Mouse (Mus musculus) megakaryocyte, adult 5-6 weeks (primary cell): ENCODE measurements at regions not wholly inside any gene's neighbourhood (a gene's known extent, or its start where the extent isn't known, plus 50 kb on each side); places are given as distances from the start of the nearest gene placed in this dataset.

Experiments used
- ATAC-seq: 2 replicates; pipeline ENCODE4 v1.8.0; 2016; ENCODE audit warnings: mild to moderate bottlenecking, inconsistent platforms; ENCODE audit not compliant: poor library complexity, severe bottlenecking

DNA sequence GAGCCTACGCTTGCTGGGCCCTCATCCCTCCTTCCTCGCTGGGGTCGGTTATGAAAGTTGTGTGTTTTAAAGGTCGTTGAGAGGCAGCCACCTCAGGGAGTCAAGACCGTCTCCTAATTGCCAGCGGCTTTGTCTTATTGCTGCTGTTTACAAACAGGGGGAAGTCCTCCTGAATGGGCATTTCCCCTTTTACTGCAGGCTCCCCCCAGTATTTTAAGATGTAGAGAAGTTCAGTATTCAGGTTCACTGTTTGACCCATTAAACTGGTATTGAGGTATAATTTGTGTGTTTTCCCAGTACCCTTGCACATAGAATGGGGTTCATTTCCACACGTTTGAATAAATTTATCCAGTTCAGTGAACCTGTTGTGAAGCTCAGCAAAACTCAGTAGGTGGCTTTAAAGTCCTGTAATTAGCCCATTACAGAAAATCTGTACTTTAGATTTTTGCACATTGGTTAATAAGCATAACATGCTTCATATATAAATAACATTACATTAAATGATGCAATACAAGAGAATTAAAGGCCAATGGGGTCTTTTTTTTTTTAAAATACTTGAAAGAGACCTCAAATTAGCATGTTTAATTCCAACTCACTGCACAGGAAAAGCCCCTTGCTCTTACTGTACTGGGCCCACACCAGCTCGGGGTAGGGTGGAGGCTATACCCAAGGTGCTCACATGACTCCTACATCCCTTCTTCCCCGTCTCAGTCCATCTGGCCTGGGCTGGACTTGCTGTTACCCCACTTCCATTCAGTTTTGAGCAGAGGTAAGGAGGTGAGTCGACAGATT is 63.7 kb downstream of the Nkx2-1 start:
- ATAC-seq, result no peak

- ATAC-seq, result no peak
Measured at GRCm38 (mm10) chr12:56470932-56471500, 65.7 kb downstream of the Nkx2-1 start.

DNA sequence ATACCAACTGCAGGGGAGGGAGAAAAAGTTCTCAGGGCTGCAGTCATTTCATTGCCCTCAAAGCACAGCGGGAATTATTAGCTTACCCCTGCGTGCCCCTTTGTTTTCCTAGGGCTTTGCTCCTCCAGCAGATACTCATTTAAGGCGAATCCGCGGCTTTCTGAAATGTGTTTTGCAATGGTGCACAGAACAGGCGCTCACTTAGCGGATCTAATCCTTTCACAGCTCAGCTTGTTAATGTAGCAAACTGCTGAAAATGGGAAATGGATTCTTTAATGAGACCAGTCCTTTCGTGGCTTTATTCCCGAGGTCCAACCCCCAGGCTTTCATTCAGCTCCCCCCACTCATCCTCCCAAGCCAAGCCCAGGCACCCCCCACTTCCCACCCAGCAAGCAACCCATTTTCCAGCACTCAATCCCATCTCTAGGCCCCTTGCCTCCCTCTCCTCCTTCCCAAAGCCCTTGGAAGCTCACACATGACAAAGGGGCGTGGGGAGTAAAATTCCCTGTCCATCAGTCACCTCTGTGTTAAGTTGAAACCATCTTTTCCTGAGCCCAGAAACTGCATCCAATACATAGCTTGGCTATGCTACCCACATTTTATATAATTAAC is 77.1 kb downstream of the Nkx2-1 start:
- ATAC-seq, result no peak

- ATAC-seq, result no peak
Measured at GRCm38 (mm10) chr12:56458665-56459507, 77.8 kb downstream of the Nkx2-1 start.

- no peak for ATAC-seq
Measured at GRCm38 (mm10) chr12:56457951-56458350, 78.8 kb downstream of the Nkx2-1 start.

DNA sequence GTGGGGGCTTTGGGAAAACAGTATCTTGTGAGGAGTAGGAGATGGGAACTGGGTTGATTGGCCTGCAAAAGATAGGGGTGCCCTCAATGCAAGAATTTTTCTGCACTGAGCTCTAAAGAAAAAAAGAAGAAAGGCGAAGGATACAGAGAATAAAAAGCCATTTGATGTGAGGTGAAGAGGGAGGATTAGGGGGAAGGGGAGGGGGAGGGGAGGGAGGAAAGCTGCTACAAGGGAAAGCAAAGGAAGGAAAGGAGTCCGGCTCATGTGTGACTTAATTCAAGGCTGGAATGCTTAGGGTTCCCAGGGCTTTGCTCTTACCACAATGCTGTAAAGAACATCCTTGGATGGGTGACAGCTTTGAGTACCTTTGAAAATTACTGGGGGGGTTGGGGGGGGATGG is 79.4 kb downstream of the Nkx2-1 start:
- no peak for ATAC-seq

DNA sequence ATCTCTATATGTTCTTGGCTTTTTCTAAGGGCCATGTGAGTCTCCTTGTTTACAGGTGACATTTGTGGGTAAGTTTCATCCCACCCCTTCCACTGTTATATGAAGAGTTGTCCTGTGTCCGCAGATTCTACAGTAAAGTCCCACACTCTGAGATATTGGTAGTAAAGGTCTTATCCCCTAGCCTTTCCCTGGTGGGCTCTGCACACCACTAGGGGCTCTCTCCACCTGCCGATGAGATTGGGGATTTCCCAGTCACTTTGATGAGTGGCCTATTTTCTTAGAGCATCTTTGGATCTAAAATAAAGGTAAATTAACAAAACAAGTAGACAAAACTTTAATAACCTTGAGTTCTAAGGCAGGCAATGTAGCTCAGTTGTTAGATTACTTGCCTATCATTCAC is 86.4 kb downstream of the Nkx2-1 start:
- no peak for ATAC-seq

DNA sequence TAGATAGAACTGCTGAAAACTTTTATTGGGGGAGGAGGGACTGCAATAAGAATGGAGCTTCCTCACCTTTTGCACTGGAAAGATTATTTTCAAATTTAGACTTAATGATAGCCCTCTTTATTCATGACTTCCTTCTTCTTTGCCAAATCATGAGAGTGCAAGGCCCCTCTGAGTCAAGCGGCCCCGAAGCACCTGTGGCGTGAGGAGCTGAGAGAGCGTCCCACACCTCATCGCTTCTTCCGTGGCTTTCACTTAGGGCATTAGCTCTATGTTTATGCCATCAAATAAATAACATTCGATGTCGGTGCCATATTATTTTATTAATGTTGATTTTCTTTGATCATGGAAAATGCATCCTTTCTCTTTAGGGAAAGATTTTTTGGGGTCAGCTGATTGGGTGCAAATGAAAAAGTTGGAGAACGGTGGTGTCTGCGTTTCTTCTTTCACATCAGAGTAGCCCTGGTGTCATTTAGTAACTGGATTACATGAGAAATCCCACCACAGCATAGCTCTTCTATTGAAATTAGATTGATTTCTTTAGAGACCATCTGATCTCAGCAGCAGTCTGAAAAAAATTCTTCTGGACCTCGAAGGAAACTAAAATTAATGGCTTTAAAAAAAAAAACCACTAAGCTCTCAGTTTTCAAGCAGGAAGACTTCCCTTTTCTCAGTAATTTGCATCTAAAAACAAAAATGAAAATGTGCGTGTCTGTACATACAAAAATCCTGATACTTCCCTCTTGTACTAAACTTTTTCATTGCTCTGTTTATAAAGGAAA is 87.7 kb downstream of the Nkx2-1 start:
- ATAC-seq, result no peak

DNA sequence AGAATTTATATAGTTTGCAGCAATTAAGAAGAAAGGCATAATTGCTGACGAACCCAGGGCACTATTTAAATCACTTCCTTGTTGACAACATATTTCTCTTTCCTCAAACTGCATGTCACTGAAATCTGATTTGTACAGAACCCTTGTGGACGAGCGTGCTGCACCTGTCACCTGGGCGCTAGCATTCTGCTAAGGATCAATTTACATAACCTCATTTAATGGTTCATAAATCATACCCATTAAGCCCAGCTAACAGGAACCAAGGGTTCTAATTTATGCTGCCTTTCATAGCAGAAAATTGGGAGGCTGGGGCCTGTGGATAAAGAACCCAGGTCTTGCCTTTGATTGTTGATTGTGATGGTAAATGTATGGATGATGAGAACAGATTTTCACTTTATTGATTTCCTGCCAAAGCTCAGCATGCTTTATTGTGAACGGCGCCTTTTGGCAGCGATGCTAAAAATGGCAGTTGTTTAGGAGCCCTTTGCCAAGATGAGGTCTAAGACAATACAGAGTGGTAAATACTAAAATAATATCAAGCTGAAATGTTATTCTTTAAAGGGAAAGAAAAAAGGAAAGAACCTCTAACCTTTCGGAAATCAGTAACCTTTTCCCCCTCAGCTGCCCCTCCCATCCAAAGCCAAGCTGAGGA is 95.4 kb downstream of the Nkx2-1 start:
- no peak for ATAC-seq

DNA sequence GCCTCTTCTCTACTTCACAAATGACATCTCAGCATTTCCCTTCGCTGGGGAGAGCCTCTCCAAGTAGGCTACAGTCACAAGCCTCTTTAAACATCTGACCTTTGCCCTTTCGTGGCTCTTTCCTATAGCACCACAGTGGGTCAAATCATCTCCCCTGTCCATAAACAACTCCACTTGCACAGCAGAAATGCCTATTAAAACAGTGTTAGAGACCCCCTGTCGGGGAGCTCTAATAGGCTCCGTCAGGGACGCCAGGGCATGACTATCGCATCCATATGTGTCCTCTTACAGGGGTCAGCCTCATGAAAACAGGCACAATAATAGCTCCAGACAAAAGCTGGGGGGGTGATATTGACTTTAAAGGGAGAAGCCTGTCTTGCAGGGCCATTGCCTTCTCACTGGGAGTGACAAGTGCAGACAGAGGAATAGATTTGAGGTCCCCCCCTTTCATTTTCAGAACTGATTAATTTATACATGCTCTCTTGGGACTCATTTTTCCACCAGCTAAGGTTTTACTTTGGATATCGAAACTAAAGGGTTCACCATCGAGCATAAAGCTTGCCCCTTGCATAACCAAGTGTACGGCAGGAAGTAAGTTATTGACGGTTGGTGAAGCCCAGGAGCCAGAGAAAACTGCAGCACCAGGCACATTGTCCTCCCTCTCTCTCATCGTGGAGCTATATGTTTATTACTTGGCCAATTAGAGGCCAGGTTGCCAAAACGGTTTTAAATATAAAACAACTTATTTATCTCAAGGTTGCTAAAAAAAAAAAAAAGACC is 94.6 kb upstream of the Mbip start:
- ATAC-seq, result no peak

DNA sequence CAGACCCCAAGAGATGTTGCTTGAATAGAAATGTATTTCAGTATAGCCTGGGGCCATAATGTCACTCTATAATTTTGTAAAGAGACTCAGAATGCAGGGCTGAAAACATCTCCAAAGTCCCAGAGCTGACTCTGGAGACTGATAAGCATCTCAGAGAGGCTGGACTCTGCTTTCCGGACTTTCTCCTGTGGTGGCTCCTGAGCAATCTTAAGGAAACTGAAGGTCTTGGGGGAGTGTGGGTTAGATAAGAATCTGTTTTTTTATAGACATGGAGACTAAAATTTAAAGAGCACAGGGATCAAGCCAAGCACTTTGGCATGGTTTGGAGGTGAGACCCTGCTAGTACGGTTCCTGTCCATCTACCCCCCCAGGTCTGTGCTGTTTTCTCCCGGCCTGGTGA is 92.7 kb upstream of the Mbip start:
- no peak for ATAC-seq

- no peak for ATAC-seq
Measured at GRCm38 (mm10) chr12:56437975-56438374, 92.3 kb upstream of the Mbip start.

GRCm38 (mm10) chr12:56426681-56427246 is 81.1 kb upstream of the Mbip start:
- no peak for ATAC-seq

DNA sequence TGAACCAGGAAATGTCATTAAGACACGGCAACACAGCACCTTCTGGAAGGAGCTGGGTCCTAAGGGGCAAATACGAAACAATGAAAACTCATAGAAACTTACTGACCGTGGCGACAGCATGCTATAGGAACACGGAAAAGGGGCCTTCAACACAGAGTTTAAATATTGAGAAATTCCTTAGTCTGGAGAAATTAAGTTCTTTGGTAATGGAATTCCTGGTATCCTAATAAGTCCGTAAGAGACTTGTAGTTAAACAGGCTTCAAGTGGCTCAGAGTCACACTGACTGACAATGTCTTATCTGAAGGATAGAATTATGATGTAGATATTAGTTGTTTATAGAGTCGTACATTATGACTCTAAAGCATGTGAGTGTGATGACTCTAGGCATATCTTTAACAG is 70.4 kb upstream of the Mbip start:
- ATAC-seq, result no peak

DNA sequence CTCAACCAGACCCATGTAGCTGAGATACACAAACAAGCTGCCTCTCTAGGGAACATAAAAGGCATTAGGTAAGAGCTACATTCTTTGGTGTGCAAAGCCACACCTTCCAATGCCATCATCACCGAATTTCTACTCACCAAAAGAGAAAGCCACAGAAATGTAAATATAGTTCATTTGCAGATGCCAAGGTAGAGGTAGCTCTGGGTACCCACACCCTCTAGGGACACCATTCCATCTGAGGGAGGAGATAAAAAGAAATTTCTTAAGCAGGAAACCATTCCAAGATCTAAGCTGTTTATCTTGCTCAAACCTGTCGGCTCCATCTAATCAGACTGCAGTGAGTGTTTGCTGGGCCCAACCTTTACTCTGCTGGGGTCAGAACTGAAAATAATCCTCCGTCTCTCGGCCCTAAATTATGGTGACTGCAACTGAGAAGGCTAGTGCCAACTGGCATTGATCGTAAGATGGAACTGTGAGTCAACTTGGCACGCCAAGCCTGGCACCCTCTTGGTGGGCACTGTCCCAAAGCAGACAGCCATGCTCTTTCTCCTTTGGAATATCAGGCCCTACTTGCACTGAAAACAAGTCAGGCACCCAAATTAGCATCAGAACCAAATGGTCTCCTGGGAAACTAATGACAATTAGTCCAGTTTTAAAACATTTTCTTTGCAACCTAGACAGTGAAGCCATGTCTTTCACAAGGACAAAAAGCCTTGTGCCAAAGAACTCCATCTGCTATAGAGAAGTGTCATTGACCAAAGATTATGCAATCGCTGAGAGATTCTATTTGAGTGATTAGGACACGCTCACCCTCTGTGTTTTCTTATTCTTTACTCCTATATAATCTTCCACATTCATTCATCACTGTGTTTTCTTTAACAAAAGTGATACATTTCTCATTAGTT is 69.4 kb upstream of the Mbip start:
- ATAC-seq, result no peak

DNA sequence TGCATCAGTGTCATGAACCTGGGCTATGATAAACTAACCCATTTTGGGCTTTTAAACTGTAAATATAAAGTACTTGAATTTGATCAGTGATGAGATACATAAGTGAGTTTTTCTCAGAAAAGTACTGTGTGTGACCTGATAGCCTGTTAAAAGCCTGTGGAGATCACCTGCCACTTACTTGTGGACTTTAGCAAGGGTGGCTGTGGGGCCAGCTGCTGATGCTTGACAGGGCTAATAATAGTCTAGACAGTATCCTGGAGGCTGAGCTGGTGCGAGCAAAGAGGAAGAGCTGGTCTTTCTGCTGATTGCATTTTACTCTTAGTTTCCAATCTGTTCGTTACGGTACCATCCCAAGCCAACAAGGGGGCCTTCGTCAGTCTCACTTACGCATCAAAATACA is 60.0 kb upstream of the Mbip start:
- ATAC-seq, result no peak

GRCm38 (mm10) chr12:56404833-56405232 is 59.1 kb upstream of the Mbip start:
- ATAC-seq, result peak; percentile 77

DNA sequence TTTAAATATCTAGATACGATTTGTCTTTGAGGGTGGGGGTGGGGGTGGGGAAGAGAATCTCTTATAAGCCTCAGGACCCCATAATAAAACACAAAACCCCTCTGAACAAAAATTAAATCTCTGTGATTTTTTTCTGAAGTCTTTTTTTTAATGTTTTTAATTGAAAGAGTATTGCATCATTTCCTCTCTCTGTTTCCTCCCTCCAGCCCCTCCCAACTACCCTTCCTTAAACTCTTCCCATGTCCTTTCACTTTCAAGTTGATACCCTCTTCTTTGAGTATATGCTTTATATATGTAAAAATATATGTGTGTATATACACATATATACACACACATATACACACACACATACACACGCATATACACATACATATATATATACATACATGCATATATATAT is 58.6 kb upstream of the Mbip start:
- no peak for ATAC-seq
